Mouse (Mus musculus) limb, embryonic 10.5 days (tissue): ENCODE results near the gene Micu1. TPM values are rescaled to one million over a fixed set of nuclear protein-coding genes. Genes with fewer than 3 reads are reported as not detected.
"Not testable (repeated sequence)": the region's sequence is repeated elsewhere in the genome, so short reads cannot be mapped to it uniquely, and the experiment has no call there.

Source experiments
- DNase-seq: peaks from one replicate; pipeline ENCODE4 v3.0.0-alpha.2; 2017; ENCODE audit warnings: low spot score
- H3K27ac ChIP-seq: fragments of 300-500 bp; sonication (generic); 2 replicates; pipeline ENCODE4 v1.5.1; 2016; ENCODE audit warnings: mild to moderate bottlenecking
- H3K27me3 ChIP-seq: fragments of 300-500 bp; sonication (generic); 2 replicates; pipeline ENCODE4 v1.6.1; 2016; ENCODE audit warnings: low read depth, mild to moderate bottlenecking; ENCODE audit not compliant: poor library complexity, severe bottlenecking
- H3K36me3 ChIP-seq: fragments of 300-500 bp; sonication (generic); 2 replicates; pipeline ENCODE4 v1.6.1; 2016; ENCODE audit warnings: mild to moderate bottlenecking, moderate library complexity
- H3K4me1 ChIP-seq: fragments of 300-500 bp; sonication (generic); 2 replicates; pipeline ENCODE4 v1.6.1; 2016
- H3K4me3 ChIP-seq: fragments of 300-500 bp; sonication (generic); 2 replicates; pipeline ENCODE4 v1.5.1; 2016; ENCODE audit warnings: mild to moderate bottlenecking, moderate library complexity
- H3K9me3 ChIP-seq: fragments of 300-500 bp; sonication (generic); replicated peaks from 2 replicates; pipeline ENCODE4 v1.6.1; 2016; ENCODE audit warnings: mild to moderate bottlenecking
- WGBS: fragments of 180-500 bp; shearing (Covaris S2); methylation state at CpG from one replicate; pipeline ENCODE4 v1.1.7; 2016; 5-methylcytosine and 5-hydroxymethylcytosine counted together
- polyA plus RNA-seq: library from polyadenylated mRNA; unstranded; fragments of >200 nt; fragmentation: Nextera tagmentation; extraction: Ambion mirVana; gene quantifications from 2 replicates; pipeline ENCODE4 v1.2.1, GENCODE M21; 2016

Gene Micu1
- polyA plus RNA-seq, 1 experiment from 2014 or later: 52.4 TPM

- H3K9me3 ChIP-seq: no peaks in the 10 kb centered on the region
- no peaks in the 10 kb centered on the region for H3K36me3 ChIP-seq
- H3K27me3 ChIP-seq: no peaks in the 10 kb centered on the region
- no peak for DNase-seq
- H3K4me1 ChIP-seq: peaks cover 18% of the 10 kb centered on the region
- no peak overlapping the region for H3K4me3 ChIP-seq
- no peak overlapping the region for H3K27ac ChIP-seq
- WGBS: 77% methylated on average over 5 of the region's 5 CpGs
Measured at GRCm38 (mm10) chr10:59857157-59857556, 154.9 kb downstream of the Micu1 start.

GRCm38 (mm10) chr10:59860684-59861083 lies 158.4 kb downstream of the Micu1 start:
- Histone ChIP-seq H3K27me3 (no peaks in the 10 kb centered on the region), H3K4me1 (peaks cover 44% of the 10 kb centered on the region), H3K9me3 (no peaks in the 10 kb centered on the region), H3K27ac (no peak overlapping the region), H3K36me3 (0 out of 2 replicates have a peak, but pooled peaks cover 2% of the 10 kb centered on the region), H3K4me3 (no peak overlapping the region)
- 83% methylated on average over 9 of the region's 9 CpGs for WGBS
- DNase-seq: no peak

- H3K4me1 ChIP-seq: peaks cover 44% of the 10 kb centered on the region
- no peak overlapping the region for H3K4me3 ChIP-seq
- H3K9me3 ChIP-seq: no peaks in the 10 kb centered on the region
- H3K36me3 ChIP-seq: 0 out of 2 replicates have a peak, but pooled peaks cover 2% of the 10 kb centered on the region
- no peak for DNase-seq
- WGBS: 90% methylated on average over 10 of the region's 10 CpGs
- no peak overlapping the region for H3K27ac ChIP-seq
- no peaks in the 10 kb centered on the region for H3K27me3 ChIP-seq
Measured at GRCm38 (mm10) chr10:59861201-59861600, 158.9 kb downstream of the Micu1 start.

DNA sequence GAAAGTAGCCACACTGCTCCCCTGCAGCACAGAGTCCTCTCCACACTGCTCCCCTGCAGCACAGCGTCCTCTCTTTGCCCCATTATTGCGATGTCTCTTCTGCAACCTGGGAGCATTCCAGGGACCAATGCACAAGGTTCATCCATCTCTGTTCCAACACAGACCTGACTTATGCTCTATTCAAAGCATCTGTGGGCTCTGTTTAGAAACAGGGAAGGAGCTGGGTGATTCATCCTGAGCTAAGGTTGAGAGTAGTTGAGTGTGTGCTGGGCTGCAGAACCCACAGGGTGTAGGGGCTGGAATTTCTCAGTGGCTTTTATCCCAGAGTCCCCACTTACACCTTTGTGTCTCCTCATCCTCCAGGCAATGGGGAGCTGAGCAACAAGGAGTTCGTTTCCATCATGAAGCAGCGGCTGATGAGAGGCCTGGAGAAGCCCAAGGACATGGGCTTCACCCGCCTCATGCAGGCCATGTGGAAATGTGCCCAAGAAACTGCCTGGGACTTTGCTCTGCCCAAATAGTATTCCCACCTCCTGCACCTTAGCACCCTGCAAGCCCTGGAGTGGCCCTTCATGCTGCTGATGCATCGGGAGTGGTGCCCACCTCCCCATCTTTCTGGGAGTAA lies 160.7 kb downstream of the Micu1 start:
- DNase-seq: no peak
- Histone ChIP-seq H3K27ac (no peak overlapping the region), H3K9me3 (no peaks in the 10 kb centered on the region), H3K27me3 (no peaks in the 10 kb centered on the region), H3K4me1 (peaks cover 44% of the 10 kb centered on the region), H3K4me3 (no peak overlapping the region), H3K36me3 (0 out of 2 replicates have a peak, but pooled peaks cover 2% of the 10 kb centered on the region)
- 82% methylated on average over 6 of the region's 6 CpGs for WGBS

- Histone ChIP-seq H3K4me3 (no peak overlapping the region), H3K4me1 (peaks cover 41% of the 10 kb centered on the region), H3K9me3 (no peaks in the 10 kb centered on the region), H3K27ac (no peak overlapping the region), H3K36me3 (0 out of 2 replicates have a peak, but pooled peaks cover 2% of the 10 kb centered on the region), H3K27me3 (no peaks in the 10 kb centered on the region)
- no peak for DNase-seq
- 33% methylated on average over 4 of the region's 4 CpGs for WGBS
Measured at GRCm38 (mm10) chr10:59863620-59864019, 161.3 kb downstream of the Micu1 start.

DNA sequence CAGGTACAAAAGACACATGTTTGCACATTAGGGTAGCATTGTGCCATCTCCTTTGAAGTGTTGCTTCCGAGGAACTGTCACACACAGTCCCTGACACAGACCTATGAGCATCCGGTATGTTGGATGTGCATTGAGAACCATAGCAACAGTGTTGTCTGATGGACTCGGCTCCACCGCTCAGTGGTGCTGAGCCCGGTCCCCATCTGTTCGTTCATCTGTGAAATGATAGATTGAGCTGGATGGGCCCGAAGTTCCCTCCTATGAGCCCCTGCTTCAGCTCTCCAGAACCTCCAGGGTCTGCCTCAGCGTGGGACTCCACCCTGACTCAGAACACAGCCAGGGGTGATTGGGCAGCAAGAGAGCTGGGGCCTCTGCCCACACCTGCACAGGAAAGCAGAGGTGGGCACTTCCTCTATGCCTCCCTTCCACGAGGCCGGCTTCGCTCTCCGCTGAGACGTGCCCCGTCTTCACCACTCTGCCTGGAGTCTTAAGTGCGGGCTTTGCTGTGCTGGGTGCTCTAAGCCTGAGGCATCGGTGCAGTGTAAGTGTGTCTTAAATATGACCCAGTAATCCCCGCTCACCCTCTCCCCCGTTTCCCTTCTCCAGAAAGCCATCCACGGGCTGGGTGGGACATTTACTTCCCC lies 162.1 kb downstream of the Micu1 start:
- 81% methylated on average over 19 of the region's 19 CpGs for WGBS
- Histone ChIP-seq H3K27ac (no peak overlapping the region), H3K36me3 (0 out of 2 replicates have a peak, but pooled peaks cover 2% of the 10 kb centered on the region), H3K9me3 (no peaks in the 10 kb centered on the region), H3K4me3 (no peak overlapping the region), H3K27me3 (no peaks in the 10 kb centered on the region), H3K4me1 (peaks cover 34% of the 10 kb centered on the region)
- no peak for DNase-seq

DNA sequence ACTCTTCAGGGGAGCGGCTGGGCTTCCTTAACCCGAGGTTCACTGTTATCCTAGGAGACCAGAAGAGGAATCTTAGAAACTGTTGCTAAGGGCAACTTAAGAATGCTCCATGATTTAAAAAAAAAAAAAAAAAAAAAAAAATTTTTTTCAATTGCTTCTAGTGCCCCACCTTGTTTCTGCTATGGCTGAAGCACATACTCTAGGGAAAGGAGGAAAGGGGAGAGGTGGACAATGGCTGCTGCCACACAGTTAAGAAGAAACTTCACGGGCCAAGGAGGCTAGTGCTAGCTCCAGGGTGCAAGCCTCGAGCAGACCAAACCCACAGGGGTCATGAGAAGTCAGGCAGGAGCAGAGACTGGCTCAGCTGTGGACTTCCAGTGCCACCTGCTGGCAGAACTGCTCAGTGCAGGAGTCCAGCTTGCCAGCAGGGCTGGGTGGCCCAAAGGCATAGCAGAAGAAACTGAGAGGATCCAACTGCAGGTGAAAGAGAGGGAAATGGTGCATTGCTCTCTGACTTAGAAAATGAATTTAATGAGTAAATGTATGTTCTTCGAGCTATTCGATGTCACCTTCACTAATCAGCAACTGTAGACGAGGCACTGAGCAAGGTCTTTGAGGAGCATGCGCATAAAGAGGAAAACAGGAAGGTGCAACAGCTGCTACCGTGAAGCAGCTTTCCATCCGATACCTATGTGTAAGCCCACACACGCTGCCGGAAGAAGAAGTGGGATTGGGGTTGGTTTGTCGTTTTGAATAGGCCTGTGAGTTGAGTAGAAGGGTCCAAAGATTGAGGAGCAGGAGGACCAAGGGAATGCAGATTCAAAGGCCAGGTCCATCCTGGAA lies 162.8 kb downstream of the Micu1 start:
- Histone ChIP-seq H3K27me3 (no peaks in the 10 kb centered on the region), H3K4me1 (peaks cover 30% of the 10 kb centered on the region), H3K4me3 (no peak overlapping the region), H3K9me3 (no peaks in the 10 kb centered on the region), H3K36me3 (0 out of 2 replicates have a peak, but pooled peaks cover 2% of the 10 kb centered on the region), H3K27ac (no peak overlapping the region)
- peak; percentile 93 for DNase-seq
- WGBS: 36% methylated on average over 13 of the region's 13 CpGs

DNA sequence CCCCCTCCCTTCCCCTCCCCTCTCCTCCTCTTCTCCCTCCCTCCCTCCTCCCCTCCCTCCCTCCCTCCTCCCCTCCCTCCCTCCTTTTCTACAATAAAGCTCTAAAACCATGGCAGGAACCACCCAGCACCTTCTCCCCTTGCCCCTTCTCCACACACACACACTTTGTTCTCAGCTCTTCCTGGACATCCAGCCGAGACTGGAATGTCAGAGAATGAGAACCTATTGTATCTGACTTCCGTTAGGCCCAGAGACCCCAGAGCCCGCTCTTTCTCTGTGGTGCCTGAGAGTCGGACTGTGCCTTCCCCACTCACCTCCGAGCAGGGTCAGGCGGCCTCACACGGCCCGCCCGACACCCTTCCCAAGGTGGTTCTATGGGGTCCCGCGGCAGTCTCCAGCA lies 166.0 kb downstream of the Micu1 start:
- Histone ChIP-seq H3K4me3 (no peak overlapping the region), H3K27me3 (no peaks in the 10 kb centered on the region), H3K9me3 (no peaks in the 10 kb centered on the region), H3K27ac (no peak overlapping the region), H3K4me1 (peaks cover 18% of the 10 kb centered on the region), H3K36me3 (0 out of 2 replicates have a peak, but pooled peaks cover 2% of the 10 kb centered on the region)
- 74% methylated on average over 11 of the region's 11 CpGs for WGBS
- no peak for DNase-seq

DNA sequence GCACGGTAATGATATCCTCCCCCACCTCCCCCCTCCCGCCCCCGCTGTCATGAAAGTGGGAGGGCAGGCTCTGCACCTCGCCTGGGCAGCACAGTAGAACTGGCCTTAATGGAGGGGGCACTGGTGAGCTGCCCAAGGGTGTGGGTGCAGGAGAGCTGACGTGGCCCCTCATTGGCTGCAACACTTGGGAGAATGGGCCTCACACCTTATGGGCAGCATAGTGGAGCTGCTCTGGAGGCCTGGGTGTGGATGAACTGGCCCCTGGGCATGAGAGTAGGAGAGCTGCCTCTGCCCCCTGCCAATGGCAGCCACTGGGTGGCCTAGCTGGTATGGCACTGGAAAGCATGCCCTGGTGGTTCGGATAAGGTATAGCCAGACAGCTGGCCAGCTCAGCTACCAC lies 167.8 kb downstream of the Micu1 start:
- no peaks in the 10 kb centered on the region for H3K36me3 ChIP-seq
- H3K27me3 ChIP-seq: no peaks in the 10 kb centered on the region
- no peak for DNase-seq
- 88% methylated on average over 6 of the region's 6 CpGs for WGBS
- no peak overlapping the region for H3K27ac ChIP-seq
- no peaks in the 10 kb centered on the region for H3K9me3 ChIP-seq
- H3K4me1 ChIP-seq: 0 out of 2 replicates have a peak, but pooled peaks cover under 1% of the 10 kb centered on the region
- no peak overlapping the region for H3K4me3 ChIP-seq

GRCm38 (mm10) chr10:59872651-59873050 lies 170.4 kb downstream of the Micu1 start:
- not testable (repeated sequence) for H3K4me3 ChIP-seq, H3K4me1 ChIP-seq, H3K27ac ChIP-seq, H3K36me3 ChIP-seq, H3K27me3 ChIP-seq, DNase-seq, H3K9me3 ChIP-seq
- 91% methylated on average over 4 of the region's 4 CpGs for WGBS

DNA sequence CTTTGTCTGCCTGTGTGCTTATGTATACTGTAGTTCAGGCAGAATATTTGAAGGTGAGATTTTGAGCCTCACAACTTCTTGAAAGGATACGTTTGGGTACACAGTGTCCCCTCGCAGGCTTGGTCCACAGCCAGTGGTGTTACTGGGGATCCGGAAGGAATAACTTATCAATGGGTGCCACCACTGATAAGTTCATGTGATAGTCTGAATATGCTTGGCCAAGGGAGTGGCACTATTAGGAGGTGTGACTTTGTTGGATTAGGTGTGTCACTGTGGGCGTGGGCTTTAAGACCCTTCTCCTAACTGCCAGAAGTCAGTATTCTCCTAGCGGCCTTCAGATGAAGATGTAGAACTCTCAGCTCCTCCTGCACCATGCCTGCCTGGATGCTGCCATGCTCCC lies 170.9 kb downstream of the Micu1 start:
- WGBS: 91% methylated on average over 5 of the region's 5 CpGs
- Histone ChIP-seq H3K27me3 (no peaks in the 10 kb centered on the region), H3K9me3 (no peaks in the 10 kb centered on the region), H3K36me3 (no peaks in the 10 kb centered on the region), H3K4me3 (no peak overlapping the region), H3K27ac (no peak overlapping the region), H3K4me1 (no peaks in the 10 kb centered on the region)
- no peak for DNase-seq

- Histone ChIP-seq H3K27ac (0 out of 2 replicates have a peak overlapping the region, but pooled peaks have one; percentile 5), H3K4me3 (no peak overlapping the region), H3K9me3 (no peaks in the 10 kb centered on the region), H3K4me1 (no peaks in the 10 kb centered on the region), H3K27me3 (no peaks in the 10 kb centered on the region), H3K36me3 (no peaks in the 10 kb centered on the region)
- DNase-seq: no peak
- 76% methylated on average over 5 of the region's 5 CpGs for WGBS
Measured at GRCm38 (mm10) chr10:59873613-59874012, 171.3 kb downstream of the Micu1 start.

- Histone ChIP-seq H3K4me3 (no peak overlapping the region), H3K4me1 (peaks cover 2% of the 10 kb centered on the region), H3K9me3 (no peaks in the 10 kb centered on the region), H3K36me3 (no peaks in the 10 kb centered on the region), H3K27ac (0 out of 2 replicates have a peak overlapping the region, but pooled peaks have one; percentile 33), H3K27me3 (no peaks in the 10 kb centered on the region)
- DNase-seq: no peak
- WGBS: 50% methylated on average over 1 of the region's 1 CpGs
Measured at GRCm38 (mm10) chr10:59875396-59875795, 173.1 kb downstream of the Micu1 start.
